In genomic region chr2:49789504-49789903, GRCm38 (mm10) we compare ENCODE assay signal across 33 mouse cellular contexts. TPM values are rescaled to one million over a fixed set of nuclear protein-coding genes. Genes with fewer than 3 reads are reported as not detected.
DNase-seq lines count a peak whose midpoint lies in the region; ATAC-seq lines count a peak whose summit lies in the region.
"Had no signal": no experiment of that assay in that cellular context is flagged by ENCODE, and none has a peak within 500 bp of the region (broad histone marks: within the 10 kb centered on the region; RNA-seq: fewer than 3 reads in every experiment).

No protein-coding gene starts in this region.

- ATAC-seq in heart, embryonic 14.5 days (ENCODE audit: insufficient number of reproducible peaks, insufficient read depth, low FRiP score, low read depth): 0 out of 2 replicates have a peak, but pooled peaks have one; percentile 6
- ATAC-seq in heart, embryonic 11.5 days (replicated peaks; ENCODE audit: insufficient number of reproducible peaks, low FRiP score, low TSS enrichment): no peak
- no peak for ATAC-seq in stomach, embryonic 15.5 days (ENCODE audit: insufficient read depth, low FRiP score, low read depth)
- ATAC-seq: forebrain, embryonic 14.5 days; hindbrain, embryonic 16.5 days; midbrain, embryonic 16.5 days had no signal

- 47% methylated on average over 5 of the region's 5 CpGs for WGBS in heart, embryonic 14.5 days
- 61% methylated on average over 5 of the region's 5 CpGs for WGBS in heart, embryonic 11.5 days (ENCODE audit: insufficient replicate concordance)
- 78% methylated on average over 5 of the region's 5 CpGs for WGBS in stomach, embryonic 15.5 days

- H3K4me3 ChIP-seq in heart, embryonic 14.5 days (ENCODE audit: control insufficient read depth in 1 of 2, insufficient read depth in 1 of 2, low read depth in 1 of 2, low read length in 2 of 2): no peak overlapping the region
- no peak overlapping the region for H3K4me3 ChIP-seq in heart, embryonic 11.5 days (ENCODE audit: low read depth, low read length)
- 0 out of 2 replicates have a peak overlapping the region, but pooled peaks have one; percentile 57 for H3K4me3 ChIP-seq in stomach, embryonic 15.5 days (replicated peaks)
- H3K4me3 ChIP-seq: embryonic facial prominence, embryonic 12.5 days; gastrocnemius, adult 2 months; hindbrain, embryonic 10.5 days; kidney, embryonic 15.5 days; layer of hippocampus, adult 2 months; left cerebral cortex, adult 2 months; limb, embryonic 12.5 days; liver, embryonic 15.5 days; midbrain, embryonic 10.5 days had no signal

- H3K27ac ChIP-seq in heart, embryonic 14.5 days (replicated peaks in 1 of 2; ENCODE audit: control insufficient read depth in 1 of 2, insufficient read depth in 1 of 2, low read depth in 2 of 2, low read length in 2 of 2): no peak overlapping the region
- H3K27ac ChIP-seq in heart, embryonic 11.5 days (ENCODE audit: low read depth, low read length): no peak overlapping the region
- H3K27ac ChIP-seq in stomach, embryonic 15.5 days: no peak overlapping the region
- H3K27ac ChIP-seq: embryonic facial prominence, embryonic 12.5 days; gastrocnemius, adult 2 months; hindbrain, embryonic 10.5 days; kidney, embryonic 15.5 days; layer of hippocampus, adult 2 months; left cerebral cortex, adult 2 months; limb, embryonic 12.5 days; liver, embryonic 15.5 days; midbrain, embryonic 10.5 days had no signal

- no peaks in the 10 kb centered on the region for H3K36me3 ChIP-seq in heart, embryonic 14.5 days (ENCODE audit: control insufficient read depth, insufficient read depth, low read length)
- H3K36me3 ChIP-seq in heart, embryonic 11.5 days (ENCODE audit: control insufficient read depth, insufficient read depth, low read length): no peaks in the 10 kb centered on the region
- H3K36me3 ChIP-seq in stomach, embryonic 15.5 days: no peaks in the 10 kb centered on the region
- H3K36me3 ChIP-seq: embryonic facial prominence, embryonic 12.5 days; G1E; hindbrain, embryonic 10.5 days; kidney, embryonic 15.5 days; limb, embryonic 12.5 days; liver, embryonic 15.5 days; midbrain, embryonic 10.5 days had no signal

- no peaks in the 10 kb centered on the region for H3K9me3 ChIP-seq in heart, embryonic 14.5 days (ENCODE audit: control insufficient read depth, low read length)
- H3K9me3 ChIP-seq in heart, embryonic 11.5 days (replicated peaks; ENCODE audit: control insufficient read depth, low read length): no peaks in the 10 kb centered on the region
- H3K9me3 ChIP-seq in stomach, embryonic 15.5 days: no peaks in the 10 kb centered on the region
- H3K9me3 ChIP-seq: embryonic facial prominence, embryonic 12.5 days; hindbrain, embryonic 10.5 days; kidney, embryonic 15.5 days; limb, embryonic 12.5 days; liver, embryonic 15.5 days; midbrain, embryonic 10.5 days had no signal

- peak overlapping the region; percentile 26 for H3K4me2 ChIP-seq in heart, embryonic 14.5 days (ENCODE audit: low read length)
- H3K4me2 ChIP-seq in heart, embryonic 11.5 days: no peak overlapping the region
- H3K4me2 ChIP-seq in stomach, embryonic 15.5 days: no peak overlapping the region; the same call in 1 of the 2 replicates
- H3K4me2 ChIP-seq: embryonic facial prominence, embryonic 12.5 days; liver, embryonic 15.5 days; lung, embryonic 14.5 days had no signal

- H3K9ac ChIP-seq in heart, embryonic 14.5 days (ENCODE audit: low read length): no peak overlapping the region
- no peak overlapping the region for H3K9ac ChIP-seq in heart, embryonic 11.5 days (ENCODE audit: low read depth, low read length)
- H3K9ac ChIP-seq in stomach, embryonic 15.5 days: no peak overlapping the region
- H3K9ac ChIP-seq: embryonic facial prominence, embryonic 12.5 days; kidney, embryonic 15.5 days; limb, embryonic 12.5 days; liver, embryonic 15.5 days; lung, embryonic 14.5 days had no signal

- H3K27me3 ChIP-seq in heart, embryonic 14.5 days (ENCODE audit: control insufficient read depth, insufficient read depth, low read length): peaks cover 25% of the 10 kb centered on the region
- H3K27me3 ChIP-seq in heart, embryonic 11.5 days (ENCODE audit: control insufficient read depth, insufficient read depth, low read length): peaks cover 36% of the 10 kb centered on the region
- H3K27me3 ChIP-seq in stomach, embryonic 15.5 days (replicated peaks): no peaks in the 10 kb centered on the region

- peaks cover 11 to 14% of the 10 kb centered on the region in 2 experiments for H3K4me1 ChIP-seq in heart, embryonic 14.5 days (ENCODE audit: control insufficient read depth in 2 of 2, insufficient read depth in 2 of 2, low read length in 2 of 2)
- peaks cover 2% of the 10 kb centered on the region; the same call in 1 of the 2 replicates for H3K4me1 ChIP-seq in heart, embryonic 11.5 days (ENCODE audit: control insufficient read depth, insufficient read depth, low read length)
- 0 out of 2 replicates have a peak, but pooled peaks cover 8% of the 10 kb centered on the region for H3K4me1 ChIP-seq in stomach, embryonic 15.5 days

- peak; percentile 28 for DNase-seq in adrenal gland, postnatal 25 days
- DNase-seq in adrenal gland, adult 18-20 months (ENCODE audit: low spot score in 2 of 2): no peak
- peak; percentile 23 for DNase-seq in CD4-positive, CD25-positive, alpha-beta regulatory T cell, adult 2 months (ENCODE audit: low read depth, low spot score)
- no peak for DNase-seq in kidney, postnatal 14 days
- DNase-seq in spleen, postnatal 10 days (ENCODE audit: low spot score in 2 of 2): no peak
- DNase-seq: cerebellum, adult 11-12 months; cerebellum, adult 9-11 months; embryo, embryonic 11 days; gastrocnemius, adult 2 months; gastrocnemius, postnatal 36 days; kidney, adult 18-20 months; kidney, postnatal 36 days; lung, postnatal 14 days; right cerebral cortex, adult 18-20 months; spleen, adult 18-20 months; thymus, postnatal 25 days had no signal

RNA-seq across cellular contexts. Expression of gene Lypd6b, which starts 2.0 kb away (rescaled TPM):
- total RNA-seq in adrenal gland, postnatal 25 days (2021): 1.2 and 1.9 TPM in 2 replicates
- total RNA-seq in adrenal gland, adult 18-20 months (2021): under 1 TPM; 0.50 to 0.54 TPM
- polyA plus RNA-seq in heart, embryonic 14.5 days (2014; fragmentation: Nextera tagmentation; extraction: Ambion mirVana): 2.3 TPM in 2 replicates
- polyA plus RNA-seq in heart, embryonic 11.5 days (2014; fragmentation: Nextera tagmentation; extraction: Ambion mirVana): 1.3 and 1.9 TPM in 2 replicates
- 18.0 and 18.1 TPM in 2 replicates for polyA plus RNA-seq in stomach, embryonic 15.5 days (2015; fragmentation: Nextera tagmentation; extraction: Ambion mirVana)
- total RNA-seq: gastrocnemius, adult 2 months; gastrocnemius, postnatal 36 days; liver, adult 2 months had no signal
- polyA plus RNA-seq: G1E; liver, adult 2 months; liver, embryonic 15.5 days had no signal

Comparison
In these comparisons a context has a peak if more than half of its experiments do, and no peak if none do; other contexts are left out.
1. DNase-seq: peak in adrenal gland, postnatal 25 days (single experiment) and CD4-positive, CD25-positive, alpha-beta regulatory T cell, adult 2 months (single experiment); none in adrenal gland, adult 18-20 months (0 of 2), kidney, postnatal 14 days (single experiment) and spleen, postnatal 10 days (0 of 2).